Mouse (Mus musculus) lung, postnatal 0 days (tissue): ENCODE results near the gene Galnt16. TPM values are rescaled to one million over a fixed set of nuclear protein-coding genes. Genes with fewer than 3 reads are reported as not detected.

ENCODE experiments used
- ATAC-seq: fragments of 200-750 bp; cut with Nextera tagmentation; 2 replicates; pipeline ENCODE4 v1.8.0; 2017; ENCODE audit warnings: moderate library complexity
- DNase-seq: peaks from one replicate; pipeline ENCODE4 v3.0.0-alpha.2; 2016; ENCODE audit warnings: low spot score
- H3K27ac ChIP-seq: fragments of 300-500 bp; sonication (generic); 2 replicates; pipeline ENCODE4 v1.5.1; 2014; ENCODE audit warnings: antibody characterized with exemption, mild to moderate bottlenecking, low read length, mixed read lengths
- H3K27me3 ChIP-seq: fragments of 300-500 bp; sonication (generic); replicated peaks from 2 replicates; pipeline ENCODE4 v1.6.1; 2014; ENCODE audit warnings: low read length, mixed read lengths; ENCODE audit not compliant: insufficient read depth
- H3K36me3 ChIP-seq: fragments of 300-500 bp; sonication (generic); 2 replicates; pipeline ENCODE4 v1.6.1; 2014; ENCODE audit warnings: low read length, mixed read lengths; ENCODE audit not compliant: insufficient read depth
- H3K4me1 ChIP-seq: fragments of 300-500 bp; sonication (generic); 2 replicates; pipeline ENCODE4 v1.6.1; 2014; ENCODE audit warnings: antibody characterized with exemption, low read depth, low read length, mixed read lengths; ENCODE audit not compliant: insufficient read depth
- H3K4me2 ChIP-seq: fragments of 300-500 bp; sonication (generic); replicated peaks from 2 replicates; pipeline ENCODE4 v1.6.1; 2014; ENCODE audit warnings: low read depth, mild to moderate bottlenecking, low read length, moderate library complexity, mixed read lengths
- H3K4me3 ChIP-seq: fragments of 300-500 bp; sonication (generic); 2 replicates; pipeline ENCODE4 v1.5.1; 2014; ENCODE audit warnings: low read depth, low read length
- H3K9ac ChIP-seq: fragments of 300-500 bp; sonication (generic); replicated peaks from 2 replicates; pipeline ENCODE4 v1.6.1; 2014; ENCODE audit warnings: low read depth, mild to moderate bottlenecking
- H3K9me3 ChIP-seq: fragments of 300-500 bp; sonication (generic); 2 replicates; pipeline ENCODE4 v1.6.1; 2016; ENCODE audit warnings: low read length, mixed read lengths
- CTCF ChIP-seq: IDR thresholded peaks from 2 replicates; pipeline ENCODE4 v1.5.1; 2016; ENCODE audit warnings: antibody characterized with exemption, mild to moderate bottlenecking
- EP300 ChIP-seq: IDR thresholded peaks from 2 replicates; pipeline ENCODE4 v1.6.1; 2016; ENCODE audit warnings: antibody characterized with exemption, mild to moderate bottlenecking, control low read depth
- WGBS: fragments of 180-500 bp; shearing (Covaris S2); extraction: QIAGEN DNeasy Blood & Tissue Kit; methylation state at CpG from one replicate; pipeline ENCODE4 v1.1.7; 2014; 5-methylcytosine and 5-hydroxymethylcytosine counted together
- polyA plus RNA-seq: library from polyadenylated mRNA; unstranded; fragments of >200 nt; fragmentation: Nextera tagmentation; extraction: Ambion mirVana; gene quantifications from 2 replicates; pipeline ENCODE4 v1.2.1, GENCODE M21; 2015

Gene Galnt16
- polyA plus RNA-seq, 1 experiment from 2014 or later, result 5.6 TPM

- Histone ChIP-seq H3K9ac (no peak overlapping the region), H3K36me3 (no peaks in the 10 kb centered on the region), H3K27ac (peak overlapping the region; percentile 76), H3K27me3 (no peaks in the 10 kb centered on the region), H3K9me3 (no peaks in the 10 kb centered on the region), H3K4me1 (peaks cover 9% of the 10 kb centered on the region; the same call in 1 of the 2 replicates), H3K4me3 (no peak overlapping the region), H3K4me2 (no peak overlapping the region; the same call in 1 of the 2 replicates)
- TF ChIP-seq CTCF, result no peak
- DNase-seq, result peak; percentile 44
- 53% methylated on average over 3 of the region's 3 CpGs for WGBS
- ATAC-seq, result peak; percentile 39; the same call in 1 of the 2 replicates
Observed at GRCm38 (mm10) chr12:80654659-80655025, 136.6 kb downstream of the Galnt16 start.

- Histone ChIP-seq H3K4me1 (peaks cover 9% of the 10 kb centered on the region; the same call in 1 of the 2 replicates), H3K4me2 (0 out of 2 replicates have a peak overlapping the region, but pooled peaks have one; percentile 11), H3K27me3 (no peaks in the 10 kb centered on the region), H3K4me3 (no peak overlapping the region), H3K36me3 (no peaks in the 10 kb centered on the region), H3K9me3 (no peaks in the 10 kb centered on the region), H3K27ac (no peak overlapping the region), H3K9ac (no peak overlapping the region; the same call in 1 of the 2 replicates)
- ATAC-seq, result no peak
- TF ChIP-seq EP300, result no peak
- no peak for TF ChIP-seq CTCF
- 51% methylated on average over 6 of the region's 6 CpGs for WGBS
- DNase-seq, result no peak
Observed at GRCm38 (mm10) chr12:80658661-80659060, 140.6 kb downstream of the Galnt16 start.

DNA sequence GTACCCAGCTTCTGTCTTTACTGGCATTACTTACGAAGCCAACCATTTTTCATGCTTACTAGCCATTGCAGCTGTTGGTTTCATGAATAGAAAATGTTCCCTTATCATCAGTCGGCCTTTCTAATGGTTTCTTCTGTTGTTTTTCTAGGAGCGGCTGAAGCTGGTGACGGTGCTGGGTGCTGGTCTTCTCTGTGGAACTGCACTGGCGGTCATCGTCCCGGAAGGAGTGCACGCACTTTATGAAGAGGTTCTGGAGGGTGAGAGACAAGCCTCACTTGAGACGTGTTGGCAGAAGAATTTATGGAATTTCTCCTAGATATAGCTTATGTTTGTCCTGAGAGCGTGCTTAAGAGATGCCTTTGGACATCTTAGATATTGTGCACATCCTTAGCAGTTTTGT, 144.2 kb downstream of the Galnt16 start:
- no peak for DNase-seq
- peaks cover 4% of the 10 kb centered on the region; the same call in 1 of the 2 replicates for H3K4me1 ChIP-seq
- ATAC-seq, result no peak
- H3K9ac ChIP-seq, result no peak overlapping the region
- H3K4me3 ChIP-seq, result no peak overlapping the region
- H3K27me3 ChIP-seq, result no peaks in the 10 kb centered on the region
- peaks cover 8% of the 10 kb centered on the region; the same call in 1 of the 2 replicates for H3K36me3 ChIP-seq
- no peak overlapping the region for H3K4me2 ChIP-seq
- WGBS, result 62% methylated on average over 10 of the region's 10 CpGs
- TF ChIP-seq EP300 (no peak), CTCF (no peak)
- H3K9me3 ChIP-seq, result no peaks in the 10 kb centered on the region
- no peak overlapping the region for H3K27ac ChIP-seq

DNA sequence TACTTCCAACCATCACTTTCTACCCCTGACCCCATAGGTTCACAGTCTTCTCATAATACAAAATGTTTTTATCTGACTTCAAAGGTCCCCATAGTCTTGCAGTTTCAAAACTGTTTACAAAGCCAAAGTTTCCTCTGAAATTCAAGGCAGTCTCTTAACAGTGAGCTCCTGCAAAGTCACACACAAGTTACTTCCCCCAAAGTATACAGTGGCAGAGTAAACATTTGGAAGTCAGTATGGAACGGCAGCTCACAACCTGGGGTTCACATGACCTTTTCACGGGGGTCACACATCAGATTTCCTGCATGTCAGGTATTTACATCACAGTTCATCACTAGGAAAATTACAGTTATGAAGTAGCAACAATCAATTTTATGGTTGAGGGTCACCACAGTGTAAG, 145.9 kb downstream of the Galnt16 start:
- 26% methylated on average over 2 of the region's 2 CpGs for WGBS
- H3K9me3 ChIP-seq, result no peaks in the 10 kb centered on the region
- H3K27ac ChIP-seq, result no peak overlapping the region
- no peak overlapping the region for H3K9ac ChIP-seq
- peaks cover 8% of the 10 kb centered on the region; the same call in 1 of the 2 replicates for H3K36me3 ChIP-seq
- DNase-seq, result no peak
- no peak overlapping the region for H3K4me3 ChIP-seq
- TF ChIP-seq EP300 (no peak), CTCF (no peak)
- no peaks in the 10 kb centered on the region for H3K27me3 ChIP-seq
- no peak overlapping the region for H3K4me2 ChIP-seq
- ATAC-seq, result no peak
- H3K4me1 ChIP-seq, result no peaks in the 10 kb centered on the region

DNA sequence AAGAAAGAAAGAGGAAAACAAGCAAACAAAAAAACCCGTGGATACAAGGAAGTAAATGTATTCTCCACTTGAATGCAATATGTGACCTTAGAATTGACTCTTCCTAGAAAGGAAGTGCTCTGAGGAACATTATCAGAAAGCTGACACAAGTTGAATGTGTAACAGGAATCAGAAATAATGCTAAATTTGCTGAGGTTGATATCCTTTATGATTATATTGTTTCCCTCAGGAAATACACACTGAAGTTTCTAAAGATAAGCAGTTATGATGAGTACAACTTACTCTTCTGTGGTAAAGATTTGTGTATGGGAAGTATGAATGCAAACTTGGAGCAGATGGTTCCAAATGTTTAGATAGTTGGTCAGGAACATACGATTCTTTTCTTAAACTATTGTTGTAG, 150.3 kb downstream of the Galnt16 start:
- H3K27ac ChIP-seq, result no peak overlapping the region
- no peaks in the 10 kb centered on the region for H3K27me3 ChIP-seq

GRCm38 (mm10) chr12:80673170-80673569, 155.1 kb downstream of the Galnt16 start:
- H3K36me3 ChIP-seq, result peaks cover 9% of the 10 kb centered on the region; the same call in 1 of the 2 replicates
- DNase-seq, result peak; percentile 65
- WGBS, result 8% methylated on average over 3 of the region's 3 CpGs

More for the DNA sequence above, 150.3 kb downstream of the Galnt16 start:
- ATAC-seq, result no peak
- H3K36me3 ChIP-seq, result peaks cover 8% of the 10 kb centered on the region; the same call in 1 of the 2 replicates
- TF ChIP-seq CTCF (no peak), EP300 (no peak)
- no peak overlapping the region for H3K4me2 ChIP-seq
- H3K9ac ChIP-seq, result no peak overlapping the region
- no peak for DNase-seq
- H3K4me1 ChIP-seq, result no peaks in the 10 kb centered on the region
- H3K9me3 ChIP-seq, result no peaks in the 10 kb centered on the region
- H3K4me3 ChIP-seq, result no peak overlapping the region
- 51% methylated on average over 2 of the region's 2 CpGs for WGBS

More at GRCm38 (mm10) chr12:80673170-80673569, 155.1 kb downstream of the Galnt16 start:
- Histone ChIP-seq H3K27me3 (no peaks in the 10 kb centered on the region), H3K4me3 (no peak overlapping the region), H3K27ac (no peak overlapping the region), H3K9ac (no peak overlapping the region), H3K9me3 (no peaks in the 10 kb centered on the region), H3K4me1 (no peaks in the 10 kb centered on the region), H3K4me2 (no peak overlapping the region)
- peak; percentile 91 for TF ChIP-seq CTCF
- TF ChIP-seq EP300, result no peak
- peak; percentile 41; the same call in 1 of the 2 replicates for ATAC-seq

Other genes starting within 250 kb of the Galnt16 start
- gene Dcaf5, start 81.7 kb upstream of the Galnt16 start, polyA plus RNA-seq, result 7.7 and 8.3 TPM in 2 replicates
- gene Exd2, start 55.2 kb upstream of the Galnt16 start, polyA plus RNA-seq, result 10.6 and 14.1 TPM in 2 replicates
- gene Slc39a9, start 125.6 kb downstream of the Galnt16 start, polyA plus RNA-seq, result 14.9 and 16.6 TPM in 2 replicates
- gene Erh, start 126.1 kb downstream of the Galnt16 start, polyA plus RNA-seq, result 104 and 122 TPM in 2 replicates
- 10.4 and 11.6 TPM in 2 replicates for gene Plekhd1, start 174.3 kb downstream of the Galnt16 start, polyA plus RNA-seq
- 0.02 TPM in 1 of 2 replicates, not detected in the other for gene Ccdc177, start 242.4 kb downstream of the Galnt16 start, polyA plus RNA-seq